Mouse (Mus musculus) lung, adult 2 months (tissue): ENCODE measurements around the gene Qsox1.

Experiments
- CTCF ChIP-seq: fragments of 200-500 bp; IDR thresholded peaks from 2 replicates; pipeline ENCODE4 v1.5.1; 2011; ENCODE audit warnings: mild to moderate bottlenecking, low read length, control low read depth; ENCODE audit not compliant: insufficient read depth
- POLR2A ChIP-seq: fragments of 200-500 bp; IDR thresholded peaks from 2 replicates; pipeline ENCODE4 v1.6.1; 2011; ENCODE audit warnings: low read depth, mild to moderate bottlenecking, control low read depth, low read length, borderline replicate concordance; ENCODE audit errors: extremely low read depth

- no peak for TF ChIP-seq POLR2A
- no peak for TF ChIP-seq CTCF
Observed at GRCm38 (mm10) chr1:155741378-155741945, 71.2 kb downstream of the Qsox1 start.
